Mouse (Mus musculus) intestine, embryonic 14.5 days (tissue): ENCODE data around the gene Agbl3. TPM values are rescaled to one million over a fixed set of nuclear protein-coding genes. Genes with fewer than 3 reads are reported as not detected.

Experiments
- polyA plus RNA-seq: library from polyadenylated mRNA; unstranded; fragments of >200 nt; fragmentation: Nextera tagmentation; extraction: Ambion mirVana; gene quantifications from 2 replicates; pipeline ENCODE4 v1.2.1, GENCODE M21; 2014

The Agbl3 gene
- polyA plus RNA-seq, 1 experiment from 2014 or later = 5.2 TPM

Other genes starting within 250 kb of the Agbl3 start
- gene Cald1, start 181.9 kb upstream of the Agbl3 start, polyA plus RNA-seq = 309 and 368 TPM in 2 replicates
- 1.2 TPM in 2 replicates for gene Tmem140, start 82.7 kb downstream of the Agbl3 start, polyA plus RNA-seq
- gene Cyren, start 97.6 kb downstream of the Agbl3 start, polyA plus RNA-seq = 9.4 and 9.7 TPM in 2 replicates
- gene Wdr91, start 130.4 kb downstream of the Agbl3 start, polyA plus RNA-seq = 8.2 and 9.2 TPM in 2 replicates
- gene Stra8, start 139.7 kb downstream of the Agbl3 start, polyA plus RNA-seq = not detected in 2 replicates
- gene Slc23a4, start 208.0 kb downstream of the Agbl3 start, polyA plus RNA-seq = 6.3 and 7.1 TPM in 2 replicates